Mouse (Mus musculus): ENCODE results near the gene Lmna.

Gene Lmna

DNA sequence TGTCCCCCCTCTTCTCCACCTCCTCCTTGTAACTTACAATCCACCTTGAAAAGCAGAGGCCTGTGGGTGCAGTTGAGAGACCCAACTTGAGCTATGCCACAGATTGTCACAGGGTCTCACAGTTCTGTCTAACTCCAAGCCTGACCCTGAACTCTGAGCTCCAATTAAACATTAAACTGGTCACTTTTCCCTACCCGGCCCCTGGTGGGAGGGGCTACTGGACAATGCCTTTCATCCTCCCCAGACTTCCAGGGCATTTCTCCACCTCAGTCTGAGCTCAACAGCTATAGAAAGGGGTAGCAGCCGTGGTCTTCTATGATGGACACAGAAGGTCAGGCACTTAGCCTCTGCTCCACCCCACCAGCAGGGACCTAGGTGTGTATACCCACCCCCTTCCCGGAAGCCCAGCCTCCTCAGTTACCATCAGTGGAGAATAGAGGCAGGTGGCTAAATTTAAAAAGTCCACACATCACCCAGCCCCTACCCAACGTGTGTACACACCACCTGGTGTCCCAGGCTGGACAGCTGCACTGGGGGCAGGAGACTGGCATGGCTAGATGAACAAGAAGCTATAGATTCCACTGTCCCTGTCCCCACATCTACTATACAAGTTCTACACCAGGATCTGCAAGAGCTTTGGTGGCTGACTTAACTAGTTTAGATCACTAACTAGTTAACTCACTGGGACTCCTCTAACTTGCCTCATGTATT lies 8.9 kb downstream of the Lmna start:
- DNase-seq (ENCODE audit: low spot score in 2 of 2), result no peak

DNA sequence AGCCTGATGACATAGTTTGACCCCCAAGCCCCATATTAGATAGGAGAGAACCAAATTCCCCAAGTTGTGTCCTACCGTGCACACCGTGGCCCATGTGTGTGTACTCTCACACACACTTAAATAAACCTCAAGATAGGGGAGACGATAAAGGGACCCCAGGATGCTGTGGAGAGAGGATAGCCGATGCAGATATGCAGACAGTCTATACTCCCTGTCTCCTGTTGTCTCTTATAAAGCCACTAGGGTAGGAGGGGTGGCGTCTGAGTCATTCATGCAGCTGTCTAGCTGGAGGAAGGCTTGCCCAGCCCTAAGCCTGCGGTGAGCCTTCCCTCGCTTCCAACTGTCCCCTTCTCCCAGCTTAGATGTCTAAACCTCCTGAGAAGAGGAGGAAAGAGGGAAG lies 9.7 kb downstream of the Lmna start:
- DNase-seq (ENCODE audit: low spot score in 2 of 2), result no peak

DNA sequence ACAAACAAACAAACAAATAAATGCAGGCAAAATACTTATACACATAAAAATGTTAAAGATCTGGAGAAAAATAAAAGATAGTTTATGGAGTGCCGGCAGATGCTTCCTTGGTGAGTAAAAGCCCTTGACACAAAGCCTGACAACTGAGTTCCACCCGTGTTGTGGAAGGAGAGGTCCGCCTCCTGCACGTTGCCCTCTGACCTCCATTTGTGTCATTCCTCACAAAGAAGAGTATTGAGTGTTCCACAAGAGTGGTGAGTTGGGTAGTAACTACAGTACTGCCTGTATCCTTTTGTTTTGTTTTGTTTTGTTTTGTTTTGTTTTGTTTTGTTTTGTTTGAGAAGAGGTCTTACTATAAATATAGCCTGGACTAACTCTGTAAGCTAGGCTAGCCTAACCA lies 10.2 kb downstream of the Lmna start:
- no peak for DNase-seq (ENCODE audit: low spot score in 2 of 2)

DNA sequence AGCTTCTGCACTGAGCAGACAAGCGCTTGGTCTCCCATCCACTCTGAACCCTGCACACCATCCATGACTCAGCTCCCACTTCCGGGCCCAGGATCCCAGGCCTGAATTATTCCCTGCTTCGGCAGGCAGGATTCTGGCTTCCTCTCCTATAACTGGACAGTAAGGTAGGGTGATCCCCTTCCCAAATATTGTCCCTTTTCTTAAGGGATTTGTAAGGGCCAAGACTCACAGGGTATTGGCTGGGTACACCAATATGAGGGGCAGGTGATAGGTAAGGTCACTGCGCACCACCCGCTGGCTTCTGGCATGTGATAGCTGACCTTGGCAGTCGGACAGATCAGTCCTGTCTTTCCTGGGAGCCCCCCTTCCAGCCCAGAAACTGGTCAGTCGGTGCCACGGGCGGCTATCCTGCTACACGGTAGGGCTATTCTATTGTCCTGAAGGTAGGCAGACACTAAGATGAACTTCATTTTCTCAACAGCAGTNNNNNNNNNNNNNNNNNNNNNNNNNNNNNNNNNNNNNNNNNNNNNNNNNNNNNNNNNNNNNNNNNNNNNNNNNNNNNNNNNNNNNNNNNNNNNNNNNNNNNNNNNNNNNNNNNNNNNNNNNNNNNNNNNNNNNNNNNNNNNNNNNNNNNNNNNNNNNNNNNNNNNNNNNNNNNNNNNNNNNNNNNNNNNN lies 13.9 kb downstream of the Lmna start:
- DNase-seq (ENCODE audit: low spot score in 2 of 2), result no peak

DNA sequence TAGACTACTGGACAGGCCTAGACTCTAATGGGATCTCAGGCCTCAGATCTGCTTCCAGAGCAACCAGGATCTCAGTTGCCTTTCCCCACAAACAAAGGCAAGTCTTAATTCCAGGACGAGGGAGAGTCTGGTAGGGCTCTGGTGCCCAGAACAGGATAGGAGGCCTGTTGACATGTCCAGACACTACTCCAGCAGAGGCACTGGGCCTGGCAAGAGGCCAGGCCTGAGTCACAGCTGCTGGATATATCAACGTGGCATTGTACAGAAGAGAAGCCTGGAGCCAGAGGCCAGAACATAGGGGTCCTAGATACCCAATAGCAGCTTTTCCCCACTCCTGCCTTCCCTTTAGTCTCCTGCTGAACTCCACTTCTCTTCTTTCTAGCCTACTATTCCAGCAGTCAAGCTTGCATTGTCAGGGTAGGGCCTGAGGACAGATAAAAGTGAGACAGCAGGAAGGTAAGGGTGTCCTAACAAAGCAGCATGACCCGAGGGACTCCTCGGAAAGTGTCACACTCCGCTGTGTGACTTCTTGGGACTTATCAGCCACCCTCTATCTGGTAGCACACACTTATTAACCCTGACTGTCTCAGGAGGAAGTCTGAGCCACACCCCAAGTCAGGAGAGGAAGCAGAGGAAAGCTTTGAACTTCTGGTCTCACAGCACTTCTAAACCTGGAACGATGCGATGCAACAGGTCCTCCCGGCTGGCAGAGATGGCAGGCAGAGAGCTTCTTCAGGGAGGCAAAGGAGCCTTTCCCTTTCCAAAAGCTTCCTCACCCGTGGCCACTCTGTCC lies 14.7 kb downstream of the Lmna start:
- peak; percentile 59 to 69 for DNase-seq (ENCODE audit: low spot score in 2 of 2)

GRCm38 (mm10) chr3:88493706-88494582 lies 15.8 kb downstream of the Lmna start:
- peak in 1 of 2 experiments; percentile 55 for DNase-seq (ENCODE audit: low spot score in 2 of 2)

DNA sequence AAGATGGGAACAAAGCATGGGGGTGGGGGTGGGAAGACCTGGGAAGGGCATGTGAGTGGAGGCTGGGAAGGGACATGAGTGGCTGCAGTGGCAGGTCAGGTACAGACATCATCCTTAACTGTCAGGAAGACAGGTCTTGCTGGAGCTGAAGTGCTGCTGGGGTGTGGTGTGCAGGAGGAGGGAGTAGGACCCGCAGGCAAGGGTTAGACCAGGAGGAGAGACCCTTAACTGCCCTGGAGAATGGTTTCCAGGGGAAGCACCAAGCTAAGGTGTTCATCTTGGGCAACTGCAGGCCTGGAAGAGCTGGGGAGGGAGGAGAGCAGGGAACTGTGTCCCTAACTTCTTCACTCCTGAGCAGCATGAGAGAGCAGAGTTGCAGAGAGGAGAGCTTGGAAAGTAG lies 22.4 kb downstream of the Lmna start:
- no peak for DNase-seq (ENCODE audit: low spot score in 2 of 2)

DNA sequence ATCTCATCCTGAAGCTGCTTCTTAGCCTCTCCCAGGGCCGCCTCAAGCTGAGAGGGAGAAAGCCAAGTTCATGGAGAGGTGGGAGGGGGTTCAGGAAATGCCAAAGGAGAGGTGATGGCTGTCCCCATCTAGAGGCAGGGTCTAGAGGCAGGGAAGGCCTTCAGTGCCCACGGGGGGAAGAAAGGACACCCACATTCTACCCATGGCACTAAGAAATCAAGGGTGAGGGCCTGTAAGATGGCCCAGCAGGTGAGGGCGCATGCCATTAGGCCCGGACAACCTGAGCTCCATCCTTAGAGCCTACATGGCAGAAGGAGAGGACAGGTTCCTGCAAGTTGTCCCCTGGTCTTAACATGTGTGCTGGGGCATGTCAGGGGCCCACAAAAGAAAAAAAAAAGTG lies 22.9 kb downstream of the Lmna start:
- DNase-seq (ENCODE audit: low spot score in 2 of 2), result no peak

DNA sequence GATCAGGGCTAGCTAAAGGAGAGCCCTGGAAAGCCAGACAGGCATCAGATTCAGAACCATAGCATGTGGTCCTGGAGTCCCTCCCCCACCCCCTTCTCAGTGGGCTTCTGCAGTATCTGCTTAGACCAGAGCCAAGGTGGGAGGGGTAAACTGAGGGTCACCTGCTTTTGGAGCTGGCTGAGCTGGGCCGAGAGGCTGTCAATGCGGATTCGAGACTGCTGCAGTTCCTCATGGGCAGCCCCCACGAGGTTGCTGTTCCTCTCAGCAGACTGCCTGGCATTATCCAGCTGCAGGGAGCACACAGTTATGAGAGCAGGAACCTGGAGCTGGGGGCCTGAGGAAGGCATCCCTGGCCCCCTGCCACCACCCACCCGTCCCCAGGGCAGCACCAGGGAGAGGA lies 23.7 kb downstream of the Lmna start:
- no peak for DNase-seq (ENCODE audit: low spot score in 2 of 2)

GRCm38 (mm10) chr3:88484597-88485316 lies 25.0 kb downstream of the Lmna start:
- DNase-seq (ENCODE audit: low spot score in 2 of 2), result no peak

DNA sequence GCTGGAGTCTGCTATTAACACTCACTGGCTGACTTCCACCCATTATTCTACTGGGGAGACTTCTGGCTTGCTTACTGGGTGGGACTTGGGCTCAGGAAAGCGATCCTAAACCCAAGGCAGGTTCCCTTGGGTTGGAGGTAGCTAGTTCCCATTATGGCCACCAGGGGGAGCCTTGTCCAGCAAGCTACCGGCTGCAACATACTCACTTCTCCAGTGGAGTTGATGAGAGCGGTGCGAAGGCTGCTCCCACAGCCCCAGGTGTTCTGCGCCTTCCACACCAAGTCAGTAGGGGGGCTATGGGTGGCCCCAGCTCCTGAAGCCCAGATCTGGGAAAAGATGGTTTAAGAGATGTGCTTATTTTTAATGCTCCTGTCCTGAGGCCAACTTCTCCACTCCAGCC lies 26.1 kb downstream of the Lmna start:
- peak; percentile 79 to 87 for DNase-seq (ENCODE audit: low spot score in 2 of 2)

GRCm38 (mm10) chr3:88483141-88483540 lies 26.6 kb downstream of the Lmna start:
- DNase-seq (ENCODE audit: low spot score in 2 of 2), result no peak

GRCm38 (mm10) chr3:88482336-88482735 lies 27.4 kb downstream of the Lmna start:
- DNase-seq (ENCODE audit: low spot score in 2 of 2), result no peak

- no peak for DNase-seq (ENCODE audit: low spot score in 2 of 2)
Measured at GRCm38 (mm10) chr3:88481372-88482040, 28.2 kb downstream of the Lmna start.

DNA sequence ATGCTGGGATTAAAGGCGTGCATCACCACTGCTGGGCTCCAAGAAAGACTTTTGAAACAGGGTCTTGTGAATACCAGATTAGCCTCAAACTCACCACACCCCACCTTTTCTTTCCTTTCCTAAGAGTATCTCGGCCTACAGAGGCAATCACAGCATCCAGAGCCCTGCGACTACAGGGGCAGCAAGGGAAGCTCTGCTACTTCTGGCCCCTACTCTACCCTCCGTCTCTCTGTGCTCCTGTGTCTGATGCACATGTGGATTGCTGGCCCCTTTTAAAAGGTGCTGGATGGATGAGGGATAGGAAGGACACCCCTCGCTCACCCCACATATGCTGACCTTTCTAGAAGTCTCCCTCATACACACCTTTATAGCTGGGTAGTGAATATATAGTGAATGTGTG lies 29.1 kb downstream of the Lmna start:
- no peak for DNase-seq (ENCODE audit: low spot score in 2 of 2)

DNA sequence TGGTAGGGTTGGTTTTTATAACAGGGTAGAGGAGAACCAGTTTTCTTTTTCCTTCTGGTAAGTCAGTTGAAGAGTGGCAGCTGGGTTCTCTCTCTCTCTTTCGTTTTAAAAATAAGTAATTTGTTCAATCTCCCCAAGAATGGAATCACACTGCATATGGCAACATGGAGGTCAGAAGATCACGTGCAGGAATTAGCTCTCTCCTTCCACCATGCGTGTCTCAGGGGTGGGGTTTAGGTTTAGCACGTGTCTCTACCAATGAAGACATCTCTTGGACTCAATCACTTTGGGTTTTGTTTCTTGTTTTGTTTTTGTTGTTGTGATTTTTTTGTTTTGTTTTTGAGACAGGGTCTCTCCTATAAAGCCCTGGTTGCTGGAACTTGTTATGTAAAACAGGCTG lies 29.9 kb downstream of the Lmna start:
- no peak for DNase-seq (ENCODE audit: low spot score in 2 of 2)

GRCm38 (mm10) chr3:88479163-88479562 lies 30.6 kb downstream of the Lmna start:
- DNase-seq (ENCODE audit: low spot score in 2 of 2), result no peak

DNA sequence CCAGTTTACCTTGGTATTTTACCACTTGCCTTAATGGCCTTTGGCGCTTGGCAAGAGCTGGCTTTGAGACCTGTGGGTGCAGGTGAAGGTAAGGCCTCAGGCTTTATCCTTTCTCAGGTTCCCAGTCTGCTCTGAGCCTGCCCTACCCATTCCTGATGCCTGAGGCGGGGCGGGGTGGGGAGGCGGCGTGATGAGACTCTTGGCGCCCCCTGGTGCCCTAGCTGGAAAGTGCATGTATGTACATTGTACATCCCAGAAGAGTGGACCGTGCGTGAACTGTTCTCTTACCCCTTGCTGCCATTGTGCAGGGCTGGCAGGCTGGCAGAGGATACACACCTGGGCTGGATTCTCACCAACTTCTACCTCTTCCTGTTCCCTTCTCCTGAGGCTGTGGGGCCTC lies 32.0 kb downstream of the Lmna start:
- peak; percentile 85 to 92 for DNase-seq (ENCODE audit: low spot score in 2 of 2)

GRCm38 (mm10) chr3:88476403-88476802 lies 33.4 kb downstream of the Lmna start:
- DNase-seq (ENCODE audit: low spot score in 2 of 2), result no peak

DNA sequence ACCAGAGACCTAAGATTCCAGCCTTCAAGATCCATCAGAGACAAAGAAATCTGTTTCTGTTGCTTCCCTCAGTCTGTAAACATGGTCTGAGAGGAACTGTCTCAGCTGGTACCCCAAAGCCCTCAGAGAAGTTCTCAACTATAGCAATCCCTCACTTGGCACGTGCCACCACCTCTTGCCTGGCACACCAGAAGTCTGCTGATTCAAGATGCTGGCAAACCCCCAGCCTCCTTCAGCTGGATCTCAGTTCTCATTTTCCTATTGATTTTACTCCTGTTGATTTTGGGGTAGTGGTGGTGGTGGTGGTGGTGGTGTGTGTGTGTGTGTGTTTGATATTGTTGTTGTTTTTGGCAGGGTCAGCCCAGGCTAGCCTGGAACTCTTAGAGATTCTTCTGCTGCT lies 36.2 kb downstream of the Lmna start:
- DNase-seq (ENCODE audit: low spot score in 2 of 2), result no peak

DNA sequence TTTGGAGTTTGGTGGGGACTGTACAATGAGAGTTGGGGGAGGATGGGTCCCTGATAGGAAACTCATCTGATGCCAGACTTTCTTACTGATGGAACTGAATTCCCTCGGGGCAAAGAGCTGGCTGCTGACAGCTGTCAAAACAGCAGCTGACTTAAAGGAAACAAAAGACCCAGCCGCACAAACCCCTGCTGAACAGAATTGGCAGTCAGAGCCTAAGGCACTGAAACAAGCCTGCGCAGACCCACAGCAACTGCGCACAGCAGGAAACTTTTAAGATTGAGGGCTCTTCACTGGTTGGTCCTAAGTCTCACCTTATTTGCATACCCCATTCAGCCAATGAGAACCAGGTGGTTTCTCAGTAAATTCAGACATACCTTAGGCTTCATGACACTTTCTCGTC lies 36.7 kb downstream of the Lmna start:
- no peak for DNase-seq (ENCODE audit: low spot score in 2 of 2)

Data from spleen, postnatal 10 days (tissue).